Mouse (Mus musculus) embryonic fibroblast, embryonic 13.5 days (primary cell): Measurements from ENCODE around the gene Upp1. TPM values are rescaled to one million over a fixed set of nuclear protein-coding genes. Genes with fewer than 3 reads are reported as not detected.

ENCODE experiments used
- H3K27ac ChIP-seq: 2 replicates; pipeline ENCODE4 v1.5.1; 2012; ENCODE audit warnings: low read length, control low read depth, inconsistent platforms; ENCODE audit not compliant: insufficient read depth
- H3K4me1 ChIP-seq: 2 replicates; pipeline ENCODE4 v1.6.1; 2011; ENCODE audit warnings: low read length; ENCODE audit not compliant: control insufficient read depth, insufficient read depth
- H3K4me3 ChIP-seq: 2 replicates; pipeline ENCODE4 v1.5.1; 2011; ENCODE audit warnings: mild to moderate bottlenecking, control low read depth, low read length; ENCODE audit not compliant: insufficient read depth
- CTCF ChIP-seq: IDR thresholded peaks from 2 replicates; pipeline ENCODE4 v1.5.1; 2011; ENCODE audit warnings: mild to moderate bottlenecking, control low read depth, low read length, moderate library complexity, borderline replicate concordance; ENCODE audit not compliant: insufficient read depth
- POLR2A ChIP-seq: IDR thresholded peaks from 2 replicates; pipeline ENCODE4 v1.6.1; 2011; ENCODE audit warnings: low read depth, mild to moderate bottlenecking, control low read depth, low read length, moderate library complexity
- polyA plus RNA-seq: library from polyadenylated mRNA; stranded (reverse); fragments of >200 nt; gene quantifications from 2 replicates; pipeline ENCODE4 v1.2.4, GENCODE M21; 2011; ENCODE audit warnings: low read depth; ENCODE audit not compliant: missing spikeins, insufficient read length

Gene Upp1
- polyA plus RNA-seq, 1 experiment = 0.84 TPM

- peaks cover 2% of the 10 kb centered on the region; the same call in 1 of the 2 replicates for H3K4me1 ChIP-seq
- no peak for TF ChIP-seq CTCF
- no peak for TF ChIP-seq POLR2A
- H3K27ac ChIP-seq = no peak overlapping the region
- H3K4me3 ChIP-seq = no peak overlapping the region
Observed at GRCm38 (mm10) chr11:9122315-9122714, 4.4 kb downstream of the Upp1 start.

GRCm38 (mm10) chr11:9126373-9127107, 8.6 kb downstream of the Upp1 start:
- Histone ChIP-seq H3K4me1 (no peaks in the 10 kb centered on the region), H3K27ac (no peak overlapping the region), H3K4me3 (no peak overlapping the region)
- TF ChIP-seq POLR2A = no peak
- TF ChIP-seq CTCF = no peak

GRCm38 (mm10) chr11:9128110-9128509, 10.2 kb downstream of the Upp1 start:
- H3K4me1 ChIP-seq = no peaks in the 10 kb centered on the region
- no peak overlapping the region for H3K4me3 ChIP-seq
- no peak overlapping the region for H3K27ac ChIP-seq
- TF ChIP-seq POLR2A (no peak), CTCF (no peak)

GRCm38 (mm10) chr11:9129528-9129927, 11.6 kb downstream of the Upp1 start:
- Histone ChIP-seq H3K4me3 (no peak overlapping the region), H3K4me1 (no peaks in the 10 kb centered on the region), H3K27ac (no peak overlapping the region)
- TF ChIP-seq POLR2A (no peak), CTCF (no peak)

GRCm38 (mm10) chr11:9131688-9132087, 13.8 kb downstream of the Upp1 start:
- TF ChIP-seq POLR2A = no peak
- no peak for TF ChIP-seq CTCF
- no peak overlapping the region for H3K4me3 ChIP-seq
- H3K27ac ChIP-seq = no peak overlapping the region
- no peaks in the 10 kb centered on the region for H3K4me1 ChIP-seq

GRCm38 (mm10) chr11:9135589-9136246, 17.8 kb downstream of the Upp1 start:
- H3K27ac ChIP-seq = no peak overlapping the region
- H3K4me1 ChIP-seq = no peaks in the 10 kb centered on the region
- H3K4me3 ChIP-seq = no peak overlapping the region
- TF ChIP-seq CTCF (peak; percentile 42; the same call in 1 of the 2 replicates), POLR2A (no peak)

- H3K4me3 ChIP-seq = no peak overlapping the region
- no peaks in the 10 kb centered on the region for H3K4me1 ChIP-seq
- TF ChIP-seq POLR2A (no peak), CTCF (peak; percentile 85; the same call in 1 of the 2 replicates)
- no peak overlapping the region for H3K27ac ChIP-seq
Observed at GRCm38 (mm10) chr11:9136471-9136870, 18.6 kb downstream of the Upp1 start.

GRCm38 (mm10) chr11:9145113-9145512, 27.2 kb downstream of the Upp1 start:
- Histone ChIP-seq H3K4me1 (no peaks in the 10 kb centered on the region), H3K4me3 (no peak overlapping the region), H3K27ac (no peak overlapping the region)
- TF ChIP-seq POLR2A (no peak), CTCF (no peak)

- Histone ChIP-seq H3K4me1 (no peaks in the 10 kb centered on the region), H3K27ac (no peak overlapping the region), H3K4me3 (no peak overlapping the region)
- TF ChIP-seq POLR2A (no peak), CTCF (no peak)
Observed at GRCm38 (mm10) chr11:9146115-9146514, 28.2 kb downstream of the Upp1 start.

- Histone ChIP-seq H3K27ac (no peak overlapping the region), H3K4me3 (no peak overlapping the region), H3K4me1 (no peaks in the 10 kb centered on the region)
- TF ChIP-seq POLR2A (no peak), CTCF (no peak)
Observed at GRCm38 (mm10) chr11:9146683-9147082, 28.8 kb downstream of the Upp1 start.
